Mouse (Mus musculus): ENCODE results near the gene Hexb.
"Not testable (repeated sequence)": the region's sequence is repeated elsewhere in the genome, so short reads cannot be mapped to it uniquely, and the experiment has no call there.

Hexb gene

DNA sequence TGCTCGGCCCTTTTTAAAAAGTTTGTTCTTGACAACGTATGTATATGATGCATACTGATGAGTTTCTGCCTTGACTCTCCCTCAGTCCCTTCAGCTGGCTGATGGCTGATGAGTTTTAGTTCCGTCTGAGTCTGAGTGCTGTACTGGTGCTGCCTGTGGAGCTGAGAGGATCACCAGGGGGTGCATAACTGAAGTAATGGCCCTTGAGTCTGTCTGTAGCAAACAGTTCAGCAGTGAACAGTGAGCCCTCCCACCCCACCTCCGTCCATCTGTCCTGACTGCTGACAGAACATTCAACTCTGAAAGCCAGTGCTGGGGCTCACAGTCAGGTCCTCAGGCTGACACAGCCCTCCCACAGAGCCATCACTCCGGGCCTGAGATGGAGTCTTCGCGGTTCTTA, 19.2 kb downstream of the Hexb start:
- no peak for DNase-seq

DNA sequence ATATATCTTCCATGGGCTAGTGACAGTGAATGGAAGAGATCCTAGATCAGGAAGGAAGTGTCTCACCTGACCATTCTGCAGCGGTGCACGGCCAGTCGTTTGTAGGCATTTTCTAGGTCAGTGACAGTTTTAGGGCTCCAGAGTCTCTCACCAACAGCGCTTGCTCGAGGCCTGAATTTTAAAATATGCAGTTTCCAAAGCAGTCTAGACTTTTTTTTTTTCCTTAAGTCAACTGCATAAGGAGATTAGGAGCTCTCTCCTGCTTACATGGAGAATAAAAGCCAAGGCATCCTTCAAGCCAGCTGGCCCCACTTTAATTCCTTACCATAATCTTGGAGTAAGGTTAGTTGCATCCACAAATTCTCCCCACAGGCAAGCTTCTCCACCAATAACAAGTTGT, 21.4 kb downstream of the Hexb start:
- no peak for DNase-seq

DNA sequence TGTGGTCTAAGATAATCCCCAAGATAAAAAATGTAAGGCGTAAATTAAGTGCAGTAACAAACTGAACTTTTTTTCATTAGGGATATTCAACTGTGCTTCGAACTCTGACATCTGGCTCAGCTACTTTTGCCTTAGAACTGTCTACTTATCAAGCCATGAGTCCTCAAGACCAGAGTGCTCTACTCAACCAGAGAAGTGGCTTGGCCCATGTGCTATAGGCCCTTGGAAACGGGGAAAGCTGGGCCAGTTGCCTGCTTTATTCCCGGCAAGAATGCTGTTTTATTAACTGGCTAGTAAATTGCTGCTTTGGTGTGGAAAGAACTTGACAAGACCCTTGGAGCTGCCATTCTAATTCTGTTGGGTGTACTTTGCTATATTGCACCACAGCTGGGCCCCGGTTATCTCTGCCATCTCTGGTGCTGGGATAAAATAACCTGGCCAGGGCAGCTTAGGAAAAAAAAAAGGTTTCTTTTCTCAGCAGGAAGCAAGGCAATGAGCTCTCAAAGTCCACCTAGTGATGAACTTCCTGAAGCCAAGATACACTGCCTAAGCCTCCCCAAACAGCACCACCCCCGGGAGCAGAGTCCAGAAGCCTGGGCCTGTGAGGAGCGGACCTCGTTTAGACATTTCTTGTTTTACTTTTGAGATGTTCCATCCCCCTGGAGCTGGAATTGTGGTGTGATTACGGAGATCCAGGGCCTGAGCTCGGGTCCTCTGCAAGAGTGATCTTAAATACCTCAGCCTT, 22.5 kb downstream of the Hexb start:
- peak; percentile 85 for DNase-seq

DNA sequence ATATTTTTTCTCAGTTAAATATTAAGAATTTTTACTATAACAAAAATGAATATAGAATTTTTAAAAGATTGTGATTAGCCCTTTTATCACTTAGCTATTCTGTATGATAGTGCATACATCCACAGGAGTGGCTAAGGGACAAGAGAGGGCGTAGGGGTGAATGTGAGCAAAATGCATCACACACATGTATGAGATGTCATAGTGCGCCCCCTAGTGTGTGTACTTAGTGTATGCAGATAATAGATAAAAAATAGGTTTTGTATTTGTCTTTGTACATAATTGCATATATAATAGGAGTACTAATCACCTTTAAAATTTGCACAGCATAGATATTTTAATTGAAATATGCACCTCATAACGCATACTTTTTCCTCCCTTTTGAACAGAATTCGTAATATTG, 52.3 kb downstream of the Hexb start:
- peak; percentile 40 for DNase-seq

DNA sequence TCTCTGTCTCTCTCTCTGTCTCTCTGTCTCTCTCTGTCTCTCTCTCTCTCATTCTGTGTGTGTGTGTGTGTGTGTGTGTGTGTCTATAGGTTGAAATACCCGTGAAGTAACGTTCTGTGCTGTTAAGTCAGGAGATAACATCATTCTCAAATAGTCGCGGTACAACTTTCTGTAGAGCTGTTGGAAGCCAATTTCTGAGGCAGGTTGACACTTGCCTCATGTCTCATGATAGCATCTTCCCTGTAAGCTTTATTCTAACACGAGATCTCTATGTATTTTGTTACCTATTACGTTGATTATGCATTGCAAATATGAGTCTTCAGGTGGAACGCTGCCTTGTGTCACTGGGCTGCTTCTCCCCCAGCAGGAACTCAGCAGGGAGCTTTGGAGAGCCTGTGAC, 55.8 kb downstream of the Hexb start:
- DNase-seq = no peak

DNA sequence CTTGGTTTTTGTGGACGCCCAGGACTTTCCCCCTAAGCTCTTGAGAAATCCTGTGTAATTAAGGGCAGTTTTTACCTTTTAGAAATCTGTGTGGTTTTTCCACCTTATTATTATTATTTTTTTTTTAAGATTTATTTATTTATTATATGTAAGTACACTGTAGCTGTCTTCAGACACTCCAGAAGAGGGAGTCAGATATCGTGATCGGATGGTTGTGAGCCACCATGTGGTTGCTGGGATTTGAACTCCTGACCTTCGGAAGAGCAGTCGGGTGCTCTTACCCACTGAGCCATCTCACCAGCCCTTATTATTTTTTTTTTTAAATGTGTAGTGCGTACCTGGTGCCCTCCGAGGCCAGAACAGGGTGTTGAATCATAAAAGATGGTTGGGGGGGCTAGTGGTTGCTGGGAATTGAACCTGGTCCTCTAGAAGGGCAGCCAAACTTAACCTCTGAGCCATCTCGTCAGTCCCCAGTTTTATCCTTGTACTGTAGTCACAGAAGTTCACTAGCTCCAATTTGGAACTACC, 59.7 kb downstream of the Hexb start:
- not testable (repeated sequence) for DNase-seq

DNA sequence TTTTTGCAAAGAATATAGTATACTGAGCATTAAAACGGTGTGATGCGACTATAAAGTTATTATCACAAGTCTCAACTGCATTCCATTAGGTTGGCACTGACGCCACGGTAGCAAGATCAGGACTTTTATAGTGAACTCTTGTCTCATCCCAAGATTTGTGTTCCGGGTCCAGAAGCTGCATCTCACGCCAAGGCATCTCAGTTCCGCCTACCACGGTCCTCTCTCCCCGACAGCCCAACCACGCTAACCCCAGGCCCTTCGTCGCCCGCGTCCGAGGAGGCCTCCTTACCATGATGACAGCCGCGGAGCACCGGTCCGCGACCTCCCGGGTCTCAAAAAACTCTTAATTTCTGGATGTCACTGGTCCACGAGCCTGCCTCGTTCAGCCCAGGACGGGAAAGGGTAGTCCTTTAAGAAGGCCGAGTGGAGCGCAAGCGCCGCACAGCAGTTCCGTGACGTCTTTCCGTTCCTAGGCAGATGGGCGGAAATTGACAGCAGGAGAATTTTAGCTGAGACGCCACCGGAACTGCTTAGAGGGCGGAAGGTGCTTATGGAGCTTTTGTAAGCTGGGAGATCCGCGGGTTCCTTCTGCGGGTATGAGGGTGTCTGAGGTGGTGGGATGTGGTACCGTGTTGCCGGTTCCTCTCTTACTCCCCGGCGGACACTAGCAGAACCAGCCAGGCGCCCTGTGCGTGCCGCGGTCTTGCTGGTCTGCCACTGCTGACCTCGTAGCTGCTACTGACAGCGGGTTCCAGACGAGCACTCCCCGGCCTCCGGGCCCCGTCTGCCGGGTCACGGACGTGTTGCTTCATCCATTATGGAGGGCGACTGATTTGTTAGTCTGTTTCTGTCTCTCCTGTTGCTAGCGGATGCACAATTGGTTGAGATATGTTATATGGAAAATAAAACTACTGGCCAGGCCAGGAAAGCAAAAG, 60.4 kb downstream of the Hexb start, which contains the start of the genes Gfm2 and Nsa2:
Gene Gfm2 (plus strand): TSS at position 472 of the 935 bp plus-strand sequence.
Gene Nsa2 (minus strand): TSS at position 472 of the 935 bp plus-strand sequence.
- DNase-seq = peak; percentile 93

DNA sequence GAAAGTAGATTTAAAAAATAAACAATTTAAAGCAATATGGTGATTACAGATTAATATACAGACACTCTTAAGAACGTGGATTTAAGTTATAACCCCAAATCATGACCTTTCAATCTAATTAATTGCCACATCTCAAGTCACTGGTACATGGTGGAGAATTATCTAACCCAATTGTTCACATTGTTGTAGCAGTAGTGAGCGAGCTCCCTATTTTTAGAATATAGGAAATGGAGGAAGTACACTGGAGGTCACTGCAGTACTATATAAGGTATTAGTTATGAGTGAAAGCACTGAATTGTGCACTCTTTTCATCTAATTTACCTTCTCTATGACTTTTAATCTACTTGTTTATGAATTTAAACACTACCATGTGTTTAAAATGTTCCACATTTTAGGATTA, 67.7 kb downstream of the Hexb start:
- not testable (repeated sequence) for DNase-seq

DNA sequence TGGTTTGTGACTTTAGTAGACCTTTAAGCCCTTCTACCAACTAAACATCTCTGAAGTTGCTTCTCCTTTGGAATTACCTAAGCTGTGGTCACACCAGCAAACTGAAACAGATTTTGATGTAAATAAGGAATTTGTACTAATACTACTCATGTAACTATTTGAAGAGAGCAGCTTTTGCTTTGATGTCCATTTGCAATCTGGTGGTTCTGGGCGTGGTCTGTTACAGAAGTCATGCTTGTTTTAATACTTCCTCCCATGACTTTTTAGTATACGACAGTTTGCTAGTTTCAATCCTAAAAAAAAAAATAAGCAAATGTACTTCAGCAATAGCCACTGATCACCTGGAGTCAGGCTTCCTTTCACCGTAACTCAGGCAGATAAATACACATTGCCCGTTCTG, 68.5 kb downstream of the Hexb start:
- not testable (repeated sequence) for DNase-seq

All from kidney, adult 9 months (tissue).